Comparison of ENCODE assay signal across 17 mouse cellular contexts in genomic region chr5:148527632-148528031, GRCm38 (mm10).
"Had no signal": no experiment of that assay in that cellular context is flagged by ENCODE, and none has a peak within 500 bp of the region (broad histone marks: within the 10 kb centered on the region; RNA-seq: fewer than 3 reads in every experiment).

No protein-coding gene starts in this region.

- H3K9me3 ChIP-seq: liver, embryonic 13.5 days; midbrain, embryonic 12.5 days; neural tube, embryonic 13.5 days had no signal

- DNase-seq: kidney, postnatal 25 days; layer of hippocampus, postnatal 36 days; liver, embryonic 13.5 days; lung, adult 2 months; lung, postnatal 14 days; lung, postnatal 4 days; retina, postnatal 1 day; right cerebral cortex, postnatal 25 days; spleen, adult 18-20 months; thymus, adult 18-20 months; thymus, postnatal 36 days had no signal

- ATAC-seq: midbrain, embryonic 16.5 days had no signal

- H3K27ac ChIP-seq: kidney, postnatal 0 days; left cerebral cortex, adult 2 months; liver, embryonic 13.5 days; midbrain, embryonic 12.5 days; neural tube, embryonic 13.5 days had no signal

- H3K27me3 ChIP-seq: liver, embryonic 13.5 days; midbrain, embryonic 12.5 days; neural tube, embryonic 13.5 days had no signal

- H3K36me3 ChIP-seq: liver, embryonic 13.5 days; midbrain, embryonic 12.5 days; neural tube, embryonic 13.5 days had no signal

- H3K9ac ChIP-seq: liver, embryonic 13.5 days; midbrain, embryonic 12.5 days; neural tube, embryonic 13.5 days had no signal

- H3K4me3 ChIP-seq: left cerebral cortex, adult 2 months; liver, embryonic 13.5 days; midbrain, embryonic 12.5 days; myocyte; neural tube, embryonic 13.5 days had no signal

- H3K4me2 ChIP-seq: liver, embryonic 13.5 days; midbrain, embryonic 12.5 days; neural tube, embryonic 13.5 days had no signal
